Mouse (Mus musculus) megakaryocyte, embryonic 14.5 days (primary cell): Measurements from ENCODE around the gene Zfp385b. TPM values are rescaled to one million over a fixed set of nuclear protein-coding genes. Genes with fewer than 3 reads are reported as not detected.
"Not testable (repeated sequence)": the region's sequence is repeated elsewhere in the genome, so short reads cannot be mapped to it uniquely, and the experiment has no call there.

Experiments used
- H3K27me3 ChIP-seq: replicated peaks from 2 replicates; pipeline ENCODE3; 2012; ENCODE audit warnings: inconsistent platforms
- H3K36me3 ChIP-seq: replicated peaks from 2 replicates; pipeline ENCODE3; 2012; ENCODE audit warnings: low read length, inconsistent platforms, mixed read lengths
- H3K4me1 ChIP-seq: 2 replicates; pipeline ENCODE4 v1.6.1; 2012; ENCODE audit warnings: inconsistent platforms
- H3K4me3 ChIP-seq: replicated peaks from 2 replicates; pipeline ENCODE3; 2012; ENCODE audit warnings: moderate library complexity, mild to moderate bottlenecking, inconsistent platforms
- H3K9me3 ChIP-seq: 2 replicates; pipeline ENCODE4 v1.6.1; 2012; ENCODE audit warnings: inconsistent platforms
- FLI1 ChIP-seq: IDR thresholded peaks from 2 replicates; pipeline ENCODE4 v1.6.1; 2012; ENCODE audit warnings: low read length, inconsistent platforms, mixed read lengths
- GATA1 ChIP-seq: IDR thresholded peaks from 3 replicates; pipeline ENCODE4 v1.6.1; 2012; ENCODE audit warnings: mixed read lengths, low read length, inconsistent platforms, borderline replicate concordance
- polyA plus RNA-seq: library from polyadenylated mRNA; stranded (reverse); fragments of >175 nt; gene quantifications from 2 replicates; pipeline ENCODE4 v1.2.3, GENCODE M21; 2012; ENCODE audit warnings: low replicate concordance; ENCODE audit not compliant: insufficient read depth

Gene Zfp385b
- polyA plus RNA-seq, 1 experiment: not detected

DNA sequence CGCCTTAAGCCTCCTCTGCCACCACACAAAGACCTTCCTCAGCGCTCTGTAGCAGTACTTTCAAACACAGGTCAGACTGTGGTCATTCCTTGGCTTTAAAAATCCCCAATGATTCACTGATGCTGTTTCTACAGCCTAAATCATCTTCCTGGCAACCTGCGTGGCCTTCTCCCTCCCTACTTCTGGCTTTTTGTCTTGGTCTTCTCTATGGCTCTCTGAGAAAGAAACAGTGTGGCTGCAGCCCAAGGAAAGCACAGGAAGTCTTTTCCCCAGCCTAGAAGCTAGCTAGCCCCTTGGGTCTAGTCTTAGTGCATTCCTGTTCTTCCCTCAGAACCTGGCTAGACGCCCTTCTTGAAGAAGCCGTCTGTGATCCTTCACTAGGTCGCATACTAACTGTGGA lies 359.4 kb downstream of the Zfp385b start:
- Histone ChIP-seq H3K4me3 (no peak overlapping the region), H3K4me1 (no peaks in the 10 kb centered on the region), H3K9me3 (peaks cover 33% of the 10 kb centered on the region), H3K27me3 (no peaks in the 10 kb centered on the region), H3K36me3 (no peaks in the 10 kb centered on the region)
- TF ChIP-seq GATA1: no peak
- TF ChIP-seq FLI1: no peak

DNA sequence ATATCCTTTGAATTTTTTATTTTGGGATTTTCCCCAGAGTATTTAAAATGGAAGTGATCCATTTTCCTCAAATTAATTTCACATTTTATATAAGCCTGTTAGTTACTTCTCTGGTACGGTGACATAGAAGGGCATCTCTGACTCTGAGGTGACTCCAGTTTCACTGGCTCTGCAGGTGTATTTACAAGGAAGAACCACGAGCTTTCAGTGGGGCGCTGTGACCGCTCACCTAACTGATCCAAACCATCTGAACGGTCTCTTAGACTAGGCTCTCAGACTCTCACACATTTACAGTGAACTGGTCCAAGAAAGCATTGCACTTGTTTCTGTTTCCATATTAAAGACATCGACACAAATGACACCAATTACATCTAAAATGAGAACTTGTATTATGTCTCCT lies 361.0 kb downstream of the Zfp385b start:
- H3K36me3 ChIP-seq: no peaks in the 10 kb centered on the region
- TF ChIP-seq GATA1 (no peak), FLI1 (no peak)
- H3K4me1 ChIP-seq: no peaks in the 10 kb centered on the region
- H3K27me3 ChIP-seq: no peaks in the 10 kb centered on the region
- H3K9me3 ChIP-seq: peaks cover 30% of the 10 kb centered on the region
- no peak overlapping the region for H3K4me3 ChIP-seq

- Histone ChIP-seq H3K4me3 (no peak overlapping the region), H3K27me3 (no peaks in the 10 kb centered on the region), H3K9me3 (peaks cover 38% of the 10 kb centered on the region), H3K36me3 (no peaks in the 10 kb centered on the region), H3K4me1 (no peaks in the 10 kb centered on the region)
- no peak for TF ChIP-seq FLI1
- TF ChIP-seq GATA1: no peak
Observed at GRCm38 (mm10) chr2:77457120-77457519, 362.3 kb downstream of the Zfp385b start.

GRCm38 (mm10) chr2:77456602-77457001 lies 362.8 kb downstream of the Zfp385b start:
- H3K9me3 ChIP-seq: peaks cover 33% of the 10 kb centered on the region
- no peak for TF ChIP-seq FLI1
- no peak for TF ChIP-seq GATA1
- no peaks in the 10 kb centered on the region for H3K36me3 ChIP-seq

GRCm38 (mm10) chr2:77454341-77454937 lies 365.0 kb downstream of the Zfp385b start:
- peaks cover 31% of the 10 kb centered on the region for H3K9me3 ChIP-seq
- TF ChIP-seq FLI1 (no peak), GATA1 (no peak)
- no peaks in the 10 kb centered on the region for H3K36me3 ChIP-seq
- no peaks in the 10 kb centered on the region for H3K4me1 ChIP-seq
- no peak overlapping the region for H3K4me3 ChIP-seq
- no peaks in the 10 kb centered on the region for H3K27me3 ChIP-seq

More at GRCm38 (mm10) chr2:77456602-77457001, 362.8 kb downstream of the Zfp385b start:
- no peaks in the 10 kb centered on the region for H3K4me1 ChIP-seq
- no peak overlapping the region for H3K4me3 ChIP-seq
- H3K27me3 ChIP-seq: no peaks in the 10 kb centered on the region

DNA sequence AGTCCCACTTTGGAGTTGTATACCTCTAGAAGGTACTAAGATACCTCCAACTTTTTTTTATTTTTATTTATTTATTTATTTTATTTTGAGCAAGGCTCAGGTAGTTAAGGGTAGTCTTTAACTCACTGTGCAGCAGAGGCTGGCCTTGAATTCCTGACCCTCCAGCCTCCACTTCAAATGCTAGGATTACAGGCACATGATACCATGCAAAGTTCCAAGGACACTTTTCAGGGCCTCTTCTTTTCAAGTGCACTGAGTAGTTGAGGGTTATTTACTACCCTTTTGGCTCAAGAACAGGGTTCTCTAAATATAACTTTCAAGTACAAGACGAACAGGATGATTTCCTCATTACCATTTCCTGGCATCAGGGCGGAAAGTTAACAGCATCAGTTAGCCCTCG lies 365.7 kb downstream of the Zfp385b start:
- no peaks in the 10 kb centered on the region for H3K36me3 ChIP-seq
- peaks cover 31% of the 10 kb centered on the region for H3K9me3 ChIP-seq
- no peak overlapping the region for H3K4me3 ChIP-seq
- H3K4me1 ChIP-seq: no peaks in the 10 kb centered on the region
- TF ChIP-seq GATA1: no peak
- no peak for TF ChIP-seq FLI1
- H3K27me3 ChIP-seq: no peaks in the 10 kb centered on the region

DNA sequence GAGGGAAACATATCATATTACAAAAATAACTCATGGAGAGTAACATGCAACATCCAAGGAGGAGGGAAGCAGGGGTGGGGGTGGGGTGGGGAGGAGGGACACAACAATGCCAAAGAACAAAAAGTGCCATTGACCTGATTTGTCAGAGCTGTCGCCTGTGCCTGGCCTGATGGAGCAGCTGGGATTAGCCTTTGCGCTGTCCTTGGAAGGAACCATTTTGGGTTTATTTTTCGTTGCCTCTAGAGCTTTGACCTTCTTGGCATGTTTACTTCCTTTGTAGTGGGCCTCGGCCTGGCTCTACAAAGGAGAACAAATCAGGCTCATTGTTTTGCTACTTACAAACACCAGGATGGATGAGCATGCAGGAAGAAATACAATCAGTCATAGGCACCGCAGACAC lies 369.4 kb downstream of the Zfp385b start:
- not testable (repeated sequence) for H3K36me3 ChIP-seq, H3K27me3 ChIP-seq, H3K4me1 ChIP-seq, H3K4me3 ChIP-seq
- H3K9me3 ChIP-seq: peaks cover 44% of the 10 kb centered on the region

GRCm38 (mm10) chr2:77448951-77449480 lies 370.4 kb downstream of the Zfp385b start:
- Histone ChIP-seq H3K4me3 (no peak overlapping the region), H3K4me1 (no peaks in the 10 kb centered on the region), H3K9me3 (peaks cover 42% of the 10 kb centered on the region), H3K36me3 (no peaks in the 10 kb centered on the region), H3K27me3 (no peaks in the 10 kb centered on the region)
- TF ChIP-seq FLI1 (no peak), GATA1 (no peak)

GRCm38 (mm10) chr2:77444282-77444681 lies 375.2 kb downstream of the Zfp385b start:
- Histone ChIP-seq H3K27me3 (no peaks in the 10 kb centered on the region), H3K36me3 (no peaks in the 10 kb centered on the region), H3K4me1 (no peaks in the 10 kb centered on the region), H3K4me3 (no peak overlapping the region), H3K9me3 (peaks cover 32% of the 10 kb centered on the region)
- no peak for TF ChIP-seq GATA1
- TF ChIP-seq FLI1: no peak

GRCm38 (mm10) chr2:77440591-77440990 lies 378.8 kb downstream of the Zfp385b start:
- no peak overlapping the region for H3K4me3 ChIP-seq
- TF ChIP-seq GATA1: no peak
- TF ChIP-seq FLI1: no peak
- H3K4me1 ChIP-seq: no peaks in the 10 kb centered on the region
- H3K9me3 ChIP-seq: peaks cover 37% of the 10 kb centered on the region
- no peaks in the 10 kb centered on the region for H3K27me3 ChIP-seq
- no peaks in the 10 kb centered on the region for H3K36me3 ChIP-seq
